Mouse (Mus musculus): ENCODE measurements around the gene Fam184b.

Gene Fam184b

DNA sequence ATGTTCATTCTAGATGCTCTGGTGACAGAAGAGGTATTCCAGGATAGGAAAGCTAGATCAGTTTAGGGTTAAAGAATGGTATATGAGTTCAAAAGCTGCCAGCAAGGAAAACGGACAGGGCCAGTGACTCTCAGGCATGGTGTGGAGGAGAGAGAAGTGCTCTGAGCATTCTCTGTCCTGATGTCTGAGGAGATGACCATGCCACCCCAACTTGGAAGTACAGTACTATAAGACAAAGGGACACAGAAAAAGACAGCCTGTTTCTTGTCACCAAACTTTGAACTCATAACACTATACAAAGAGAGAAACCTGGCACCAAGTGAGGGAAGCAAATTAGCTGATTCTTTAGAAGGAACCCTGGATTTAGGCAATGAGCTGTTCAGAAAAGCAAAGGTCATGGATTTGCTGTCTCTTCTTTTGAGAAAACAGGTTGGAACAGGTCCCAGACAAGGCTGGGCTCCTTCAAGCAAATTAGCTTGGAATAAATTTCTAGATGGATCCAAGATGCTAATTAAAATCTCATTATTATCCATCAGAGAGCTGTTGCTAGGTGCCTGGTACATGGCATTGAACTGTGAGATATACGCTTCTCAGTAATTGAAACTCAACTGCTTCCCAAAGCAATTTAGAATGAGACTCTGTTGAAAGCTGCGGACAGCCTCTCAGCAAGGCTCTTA lies 43.9 kb downstream of the Fam184b start:
- DNase-seq (ENCODE audit: low read depth, low spot score), result no peak

DNA sequence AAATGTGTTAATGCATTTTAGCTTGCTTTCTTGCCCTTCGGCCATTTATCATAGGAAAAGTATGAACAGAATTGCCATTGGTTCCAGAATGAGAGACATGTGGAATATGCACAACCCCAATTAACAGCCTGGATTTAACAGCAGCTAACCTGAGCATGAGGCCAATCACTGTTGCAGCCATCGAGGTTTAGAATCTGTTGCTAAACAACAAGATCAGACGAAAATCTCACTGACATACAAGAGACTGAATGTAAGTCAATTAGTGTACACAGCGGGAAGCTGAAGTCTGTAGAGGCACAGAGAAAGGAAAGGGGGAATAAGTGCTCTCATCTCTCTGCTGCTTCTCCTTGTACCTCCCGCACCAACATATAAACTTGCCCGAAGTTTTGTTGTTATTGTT lies 46.1 kb downstream of the Fam184b start:
- no peak for DNase-seq (ENCODE audit: low read depth, low spot score)

DNA sequence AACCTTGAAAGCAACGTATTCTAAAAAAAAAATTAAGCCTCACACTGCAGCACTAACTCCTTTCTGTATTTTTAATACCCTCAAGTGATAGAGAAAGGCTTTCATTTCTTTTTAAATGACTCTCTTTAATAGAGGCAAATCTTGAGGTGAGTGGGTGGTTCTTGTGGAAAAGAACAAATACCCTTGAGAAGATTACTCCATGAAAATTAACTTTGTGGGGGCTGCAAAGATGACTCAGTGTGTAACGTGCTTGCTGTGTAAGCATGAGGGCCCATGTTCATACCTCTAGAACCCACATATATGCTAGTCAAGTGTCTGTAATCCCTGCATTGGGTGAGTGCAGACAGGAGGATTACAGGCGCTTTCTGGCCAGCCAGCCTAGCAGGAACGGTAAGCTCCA lies 49.3 kb downstream of the Fam184b start:
- no peak for DNase-seq (ENCODE audit: low read depth, low spot score)

DNA sequence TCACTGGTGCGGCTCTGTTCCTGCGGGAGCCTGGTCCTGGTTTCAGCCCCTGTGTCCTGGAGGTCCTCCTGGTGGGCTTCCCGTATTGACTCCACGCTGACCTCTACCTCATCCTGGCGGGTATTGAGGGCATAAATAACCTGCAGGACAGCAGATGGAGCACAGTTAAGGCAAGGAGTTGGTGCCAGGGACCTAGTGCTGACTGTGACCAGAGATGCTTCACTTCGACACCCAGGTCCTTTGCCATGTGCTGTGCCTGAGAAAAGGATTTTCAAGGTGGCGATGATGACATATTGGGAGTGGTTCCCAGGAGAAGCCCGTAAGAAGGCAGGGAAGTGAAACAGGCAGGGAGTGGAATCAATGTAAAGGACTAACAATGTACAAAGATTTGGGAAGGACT lies 54.8 kb downstream of the Fam184b start:
- no peak for DNase-seq (ENCODE audit: low read depth, low spot score)

DNA sequence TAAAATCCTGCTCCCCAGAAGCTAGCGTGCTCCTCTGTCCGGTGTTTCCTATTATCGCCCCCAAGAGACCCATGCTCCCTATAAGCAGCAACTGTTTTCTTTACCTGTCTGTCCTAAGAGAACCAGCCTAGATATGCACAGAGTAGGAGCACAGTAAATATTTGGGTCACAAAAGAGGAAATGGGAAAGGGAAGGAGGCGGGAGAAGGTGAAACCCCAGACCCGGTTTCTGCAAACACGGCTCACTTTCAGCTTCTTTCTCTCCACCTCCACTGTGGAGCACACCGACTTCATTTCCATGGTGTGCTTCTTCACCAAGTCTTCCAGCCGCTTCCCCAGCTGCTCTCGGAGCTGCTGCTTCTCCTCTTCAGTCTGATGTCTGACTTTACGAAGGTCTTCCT lies 59.1 kb downstream of the Fam184b start:
- no peak for DNase-seq (ENCODE audit: low read depth, low spot score)

DNA sequence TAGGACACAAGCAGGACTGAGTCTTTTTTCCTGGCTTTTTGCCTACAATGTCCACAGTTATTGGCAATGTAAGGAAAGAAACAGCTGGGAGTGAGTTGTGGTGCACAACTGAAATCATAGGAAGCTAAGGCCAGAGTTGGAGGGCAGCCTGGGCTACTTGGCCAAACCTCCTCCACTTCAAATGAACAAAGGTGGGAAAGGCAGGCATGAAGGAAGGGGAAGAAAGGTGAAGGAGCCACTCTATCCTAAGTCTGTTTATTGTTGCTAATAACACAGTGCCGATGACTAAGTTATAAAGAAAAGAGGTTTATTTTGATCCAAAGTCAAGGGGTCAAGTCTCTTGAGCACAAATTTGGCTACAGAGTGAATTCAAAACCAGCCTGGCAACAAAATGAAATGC lies 62.0 kb downstream of the Fam184b start:
- no peak for DNase-seq (ENCODE audit: low read depth, low spot score)

DNA sequence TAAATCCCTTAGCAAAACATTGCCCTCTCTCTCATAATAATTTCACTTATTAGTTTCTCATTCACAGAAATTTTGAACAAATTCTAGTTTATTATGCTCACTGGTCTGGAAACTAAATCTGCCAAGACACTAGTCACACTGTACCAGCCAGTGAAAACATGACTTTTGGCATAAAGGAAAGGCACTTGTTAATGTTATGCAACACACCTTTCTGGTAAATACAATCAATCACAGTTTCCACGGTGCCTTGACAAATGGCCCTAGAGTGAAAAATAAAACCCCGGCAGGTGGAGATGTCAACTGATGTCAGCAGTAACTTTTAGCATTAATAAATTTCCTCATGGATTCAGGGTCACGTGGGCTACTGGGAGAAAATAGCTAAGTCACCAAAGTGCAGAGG lies 62.7 kb downstream of the Fam184b start:
- no peak for DNase-seq (ENCODE audit: low read depth, low spot score)

DNA sequence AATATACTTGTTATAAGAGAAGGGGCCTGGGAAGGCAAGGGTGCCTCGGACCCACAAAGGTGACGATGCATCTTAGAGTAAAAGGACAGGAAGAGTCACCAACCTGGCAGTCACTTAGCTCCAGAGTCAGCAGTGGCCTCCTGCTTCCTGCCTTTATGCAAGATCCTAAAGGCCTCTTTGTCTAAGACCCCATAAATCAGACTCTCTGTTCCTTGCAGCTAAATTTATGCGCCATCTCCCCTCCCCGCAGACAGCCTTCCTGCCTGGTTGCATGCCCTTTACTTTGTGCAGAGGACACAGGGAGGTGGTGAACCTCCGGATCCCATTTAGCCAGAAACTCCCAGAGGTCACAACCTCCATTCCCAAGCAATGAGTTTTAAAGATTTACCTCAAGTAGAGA lies 66.6 kb downstream of the Fam184b start:
- no peak for DNase-seq (ENCODE audit: low read depth, low spot score)

DNA sequence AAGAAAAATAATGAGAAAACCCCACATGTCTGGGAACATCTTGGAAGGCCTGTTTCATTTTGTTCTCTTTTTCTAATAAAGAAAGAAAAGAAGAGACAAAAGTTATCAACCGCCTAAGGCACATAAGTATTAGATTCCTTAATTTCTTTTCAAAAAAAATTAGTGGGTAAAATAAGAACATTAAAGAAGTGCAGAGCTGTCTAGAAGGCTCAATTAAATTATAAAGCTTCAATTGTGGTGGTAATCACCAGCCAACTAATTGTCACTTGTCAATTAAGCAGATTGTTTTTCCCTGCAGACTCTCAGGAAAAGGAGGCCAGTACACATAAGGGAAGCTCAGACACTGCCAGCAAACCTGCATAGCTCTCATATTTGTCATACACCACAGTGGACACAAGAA lies 73.6 kb downstream of the Fam184b start:
- no peak for DNase-seq (ENCODE audit: low read depth, low spot score)

DNA sequence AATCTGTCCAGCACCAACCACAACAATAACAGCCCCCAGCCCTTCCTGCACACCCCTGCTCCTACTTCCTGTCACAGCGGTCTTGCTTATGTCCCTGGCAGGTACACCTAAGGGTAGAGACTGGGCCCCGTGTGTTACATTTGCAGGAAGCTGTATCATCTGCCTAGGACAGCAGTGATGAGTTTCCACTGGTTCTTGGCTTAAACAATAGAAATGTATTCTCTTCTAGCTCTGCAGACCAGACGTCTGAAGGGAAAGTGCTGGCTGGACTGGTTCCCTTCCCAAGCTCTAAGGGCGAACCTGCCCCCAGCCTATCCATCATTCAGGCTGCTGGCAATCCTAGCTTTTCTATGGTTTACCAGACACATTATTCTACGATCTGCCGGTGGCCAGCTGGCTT lies 75.4 kb downstream of the Fam184b start:
- no peak for DNase-seq (ENCODE audit: low read depth, low spot score)

DNA sequence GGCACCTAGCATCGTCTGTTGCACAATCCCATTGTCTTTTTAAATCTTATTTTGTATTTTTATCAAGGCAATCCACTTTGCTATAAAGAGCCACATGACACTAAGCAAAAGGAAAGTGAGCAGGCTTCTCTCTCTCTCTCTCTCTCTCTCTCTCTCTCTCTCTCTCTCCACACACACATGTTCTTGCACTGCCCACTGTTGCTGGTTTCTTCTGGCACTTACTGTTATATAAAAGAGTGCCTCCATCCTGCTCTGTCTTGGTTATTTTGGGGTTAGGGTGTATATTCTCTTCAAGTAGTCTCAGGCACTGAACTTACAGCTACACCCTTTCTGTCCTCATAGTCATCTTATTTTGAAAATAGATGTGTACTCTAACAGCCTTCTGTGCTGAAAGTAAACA lies 89.8 kb downstream of the Fam184b start:
- no peak for DNase-seq (ENCODE audit: low read depth, low spot score)

DNA sequence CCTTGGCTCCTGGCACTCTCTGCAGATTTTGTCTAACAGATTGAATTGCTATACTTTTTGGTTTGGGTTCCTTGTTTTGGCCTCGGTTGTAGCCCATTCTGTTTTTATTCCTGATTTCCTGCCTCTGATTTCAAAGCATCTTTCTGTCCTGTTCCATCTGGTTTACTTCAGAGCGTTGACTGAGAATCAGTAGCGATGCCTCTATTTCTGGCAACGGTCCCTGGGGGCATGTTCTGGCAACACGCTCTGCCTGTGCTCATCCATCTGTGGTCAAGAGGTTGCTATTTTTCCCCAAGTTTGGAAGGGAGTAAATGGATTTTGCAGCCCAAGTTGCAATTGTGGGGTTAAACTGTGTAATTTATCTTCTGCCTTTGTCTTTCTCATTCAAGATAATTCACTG lies 96.0 kb downstream of the Fam184b start:
- no peak for DNase-seq (ENCODE audit: low read depth, low spot score)

DNA sequence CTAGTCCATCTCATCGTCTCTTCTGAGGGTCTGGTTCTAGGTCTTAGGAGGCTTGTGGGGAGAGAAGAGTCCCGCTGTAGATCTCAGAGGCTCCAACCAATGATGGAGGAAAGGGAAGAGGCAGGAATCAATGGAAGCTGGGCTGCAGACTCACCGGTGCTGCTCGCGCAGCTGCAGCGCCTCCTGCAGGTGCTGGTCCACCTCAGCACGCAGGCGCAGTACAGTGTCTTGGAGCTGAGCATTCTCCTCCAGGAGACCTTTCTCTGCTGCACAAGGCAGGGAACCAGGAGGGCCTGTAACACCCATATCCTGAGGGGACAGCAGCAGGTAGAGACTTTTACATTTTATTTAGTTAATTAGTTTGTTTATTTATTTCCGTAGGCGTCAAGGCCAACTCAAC lies 99.9 kb downstream of the Fam184b start:
- no peak for DNase-seq (ENCODE audit: low read depth, low spot score)

DNA sequence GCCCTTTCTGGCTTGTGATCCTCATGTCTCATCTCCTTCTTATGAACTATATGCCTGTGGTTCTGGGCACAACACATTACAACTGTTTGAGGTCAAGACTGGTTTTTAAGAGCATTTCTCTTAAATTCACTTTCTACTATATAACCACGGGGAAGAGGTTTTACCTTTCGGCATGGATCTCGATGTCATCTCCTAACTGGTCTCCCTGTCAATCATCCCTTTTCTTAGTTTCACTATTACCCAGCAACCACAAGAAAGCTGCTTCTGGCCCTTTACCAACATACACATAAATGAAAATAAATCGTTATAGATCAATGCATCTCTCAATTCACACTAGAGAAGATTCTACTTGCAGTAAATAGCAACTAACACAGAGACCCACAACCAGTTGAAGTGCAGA lies 104.2 kb downstream of the Fam184b start:
- DNase-seq (ENCODE audit: low read depth, low spot score), result no peak

DNA sequence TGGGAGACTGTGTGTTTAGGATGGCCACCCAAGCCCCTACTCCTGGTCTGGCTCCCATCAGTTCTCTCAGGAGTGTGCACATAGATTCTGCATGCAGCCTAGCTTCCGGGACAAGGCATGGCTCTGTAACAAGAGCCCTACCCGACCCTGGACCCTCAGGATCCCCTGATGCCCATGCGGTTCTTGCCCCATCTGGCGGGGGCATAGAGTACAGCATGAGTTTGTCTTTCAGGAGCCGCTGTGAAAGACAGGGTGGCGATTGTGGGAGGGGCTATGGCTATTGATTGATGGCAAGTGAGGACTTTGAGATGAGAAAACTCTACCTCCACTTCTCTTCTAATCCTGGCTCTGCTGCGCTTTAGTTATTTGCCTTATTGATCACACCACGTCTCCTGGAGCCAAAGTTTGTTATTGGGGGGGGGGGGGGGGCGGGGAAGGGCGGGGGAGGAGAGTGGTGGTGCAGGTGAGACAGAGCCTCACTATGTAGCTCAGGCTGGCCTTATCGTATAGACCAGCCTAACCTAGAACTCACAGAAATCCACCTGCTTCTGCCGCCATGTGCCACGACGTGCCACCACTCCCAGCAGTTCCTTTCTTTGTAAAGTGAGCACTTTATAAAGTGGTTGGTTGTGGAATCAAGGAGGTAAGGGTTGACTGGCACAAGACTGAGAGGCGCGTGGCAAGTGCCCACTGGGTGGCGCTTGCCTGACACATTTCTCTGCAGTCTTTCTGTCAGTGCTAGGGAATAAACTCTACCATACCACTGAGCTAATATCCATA lies 104.9 kb downstream of the Fam184b start:
- DNase-seq (ENCODE audit: low read depth, low spot score), result peak; percentile 81

DNA sequence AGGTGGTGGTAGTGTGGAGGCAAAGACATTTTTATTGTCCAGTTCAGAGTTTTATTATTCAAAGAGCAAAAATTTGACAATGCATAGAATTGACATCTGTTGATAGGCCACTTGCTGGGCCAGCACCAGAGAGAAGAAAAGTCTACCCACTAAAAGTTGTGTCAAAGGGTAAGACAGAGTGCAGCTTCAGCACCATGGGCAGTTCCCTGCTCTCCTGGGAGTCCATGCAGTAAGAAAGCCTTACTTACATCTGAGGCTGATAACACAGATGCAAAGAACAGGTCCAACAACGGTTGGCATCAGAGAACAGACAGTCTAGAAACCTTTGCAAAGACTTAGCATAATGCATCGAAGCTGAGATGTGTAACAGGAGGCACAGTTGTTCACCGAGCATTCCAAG lies 109.7 kb downstream of the Fam184b start:
- DNase-seq (ENCODE audit: low read depth, low spot score), result no peak

DNA sequence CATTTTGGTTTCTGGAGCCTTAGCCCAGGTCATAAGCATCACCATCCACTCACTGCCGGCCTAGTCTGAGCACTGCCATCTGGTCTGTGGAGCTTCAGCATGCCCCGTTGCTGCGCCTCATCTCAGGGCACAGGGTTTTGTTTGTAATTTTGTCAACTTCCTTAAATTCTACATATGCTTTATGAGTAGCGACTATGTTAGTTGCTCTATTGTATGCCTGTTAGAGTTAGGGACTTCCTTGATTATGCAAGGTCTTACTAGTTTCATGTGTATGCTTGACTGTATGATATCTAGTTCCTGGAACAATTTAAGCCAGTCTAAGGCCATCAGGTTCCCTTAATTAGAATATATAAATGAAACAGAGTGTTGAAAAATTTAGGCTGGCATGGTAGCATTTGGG lies 113.1 kb downstream of the Fam184b start:
- no peak for DNase-seq (ENCODE audit: low read depth, low spot score)

DNA sequence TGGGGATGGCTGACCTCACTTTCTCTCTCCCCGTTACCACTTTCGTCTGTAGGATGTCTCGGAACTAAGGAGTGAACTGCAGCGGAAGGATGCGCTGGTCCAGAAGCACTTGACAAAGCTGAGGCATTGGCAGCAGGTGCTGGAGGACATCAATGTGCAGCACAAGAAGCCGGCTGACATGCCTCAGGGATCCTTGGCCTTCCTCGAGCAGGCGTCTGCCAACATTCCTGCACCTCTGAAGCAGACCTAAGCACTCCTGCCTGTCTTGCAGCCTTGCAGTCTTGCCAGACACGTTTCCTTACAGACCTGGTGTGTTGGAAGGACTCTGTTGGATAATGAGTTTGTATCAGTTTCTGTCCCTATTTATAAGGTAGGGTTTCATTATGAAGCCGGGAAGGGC lies 114.3 kb downstream of the Fam184b start:
- DNase-seq (ENCODE audit: low read depth, low spot score), result no peak

DNA sequence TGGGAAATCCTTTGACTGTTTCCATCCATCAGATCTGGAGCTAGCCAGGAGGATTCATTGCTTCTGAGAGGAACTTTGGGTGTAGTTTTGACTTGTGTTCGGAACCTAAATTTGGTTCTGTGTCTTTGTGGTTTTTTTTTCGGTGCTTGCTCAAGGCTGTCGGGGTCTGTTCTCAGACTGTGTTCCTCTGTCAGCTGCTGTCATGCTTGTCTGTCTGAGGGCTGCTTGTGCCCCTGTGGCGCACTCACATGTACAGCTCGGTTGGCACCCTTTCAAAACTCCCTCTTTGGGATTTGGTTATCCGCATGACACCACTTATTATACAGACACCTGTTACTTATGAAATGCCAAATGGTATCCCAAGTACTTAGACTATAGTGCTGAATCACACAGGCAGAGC lies 117.8 kb downstream of the Fam184b start:
- DNase-seq (ENCODE audit: low read depth, low spot score), result no peak

DNA sequence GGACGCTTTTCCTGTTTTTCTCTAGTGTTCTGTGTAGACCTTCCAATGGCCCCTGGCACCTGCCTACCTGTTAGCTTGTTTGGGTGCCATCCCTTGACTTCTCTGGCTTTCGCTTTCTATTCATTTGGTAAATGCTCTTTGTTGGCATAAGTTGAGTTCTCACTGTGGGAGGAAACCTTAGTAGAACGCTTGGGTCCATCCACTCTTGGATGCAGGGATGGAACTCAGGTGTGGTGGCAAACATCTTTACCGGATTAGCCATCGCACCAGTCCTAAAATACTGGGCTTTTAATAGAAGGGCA lies 118.7 kb downstream of the Fam184b start:
- DNase-seq (ENCODE audit: low read depth, low spot score), result no peak

DNA sequence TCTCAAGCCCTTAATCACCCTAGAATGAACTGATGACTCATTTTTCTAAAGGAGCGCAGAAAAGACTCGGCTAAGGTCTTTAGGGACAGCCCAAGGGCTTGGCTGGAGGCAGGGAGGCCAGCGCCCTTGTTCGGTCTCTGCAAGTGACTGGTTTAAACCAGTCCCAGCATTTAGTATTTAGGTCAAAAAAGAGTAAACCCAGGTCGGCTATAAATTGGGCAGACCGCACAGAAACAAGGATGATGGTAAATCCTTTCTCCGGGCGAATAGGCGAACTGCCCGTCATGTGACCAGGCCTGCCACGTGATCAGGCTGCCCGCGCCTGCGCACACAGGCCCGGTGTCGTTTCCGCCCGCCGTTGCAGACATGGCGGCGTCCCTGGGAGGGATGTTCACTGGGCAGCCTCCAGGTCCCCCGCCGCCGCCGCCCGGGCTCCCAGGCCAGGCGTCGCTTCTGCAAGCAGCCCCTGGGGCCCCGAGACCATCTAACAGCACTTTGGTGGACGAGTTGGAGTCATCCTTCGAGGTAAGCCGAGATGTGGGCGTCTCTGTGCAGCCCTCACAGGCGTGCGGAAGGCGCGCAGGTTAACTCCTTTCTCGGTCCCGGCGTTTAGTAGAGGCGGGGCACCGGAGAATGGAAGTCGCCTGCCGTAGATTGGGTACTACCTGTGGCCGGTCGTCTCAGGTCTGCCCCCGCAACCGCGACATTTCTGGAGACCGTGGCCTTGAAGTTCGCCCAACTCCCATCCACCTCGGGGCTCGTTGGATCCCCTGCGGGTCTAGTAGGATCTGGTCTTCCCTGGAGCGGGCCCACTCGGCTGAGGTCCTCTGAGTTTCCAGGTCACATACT lies 119.2 kb downstream of the Fam184b start, which contains the start of gene Med28:
TSS of gene Med28 (plus strand) at position 270 of the 849 bp plus-strand sequence.
- peak; percentile 70 for DNase-seq (ENCODE audit: low read depth, low spot score)

DNA sequence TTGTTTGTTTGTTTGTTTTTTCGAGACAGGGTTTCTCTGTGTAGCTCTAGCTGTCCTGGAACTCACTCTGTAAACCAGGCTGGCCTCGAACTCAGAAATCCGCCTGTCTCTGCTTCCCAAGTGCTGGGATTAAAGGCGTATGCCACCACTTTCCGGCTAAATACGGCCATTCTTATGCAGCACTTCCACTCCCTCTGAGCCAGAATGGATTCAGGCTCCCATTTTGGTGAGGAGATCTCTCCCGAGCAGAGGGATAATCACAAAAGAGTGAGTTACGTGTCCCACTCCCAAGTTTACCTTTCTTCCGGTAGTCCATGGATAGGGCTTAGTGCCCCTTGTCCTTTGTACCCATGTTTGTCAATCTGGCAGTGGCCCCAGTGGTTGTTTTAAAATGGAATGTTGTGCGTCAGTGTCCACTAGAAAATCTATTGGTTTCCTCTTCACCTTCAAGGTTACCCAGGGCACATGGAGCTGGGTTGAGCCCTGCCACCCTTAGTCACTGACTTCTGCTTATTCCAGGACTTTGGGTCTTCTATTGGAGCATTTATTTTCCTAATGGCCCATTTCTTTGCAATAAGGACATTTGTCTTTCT lies 124.2 kb downstream of the Fam184b start:
- no peak for DNase-seq (ENCODE audit: low read depth, low spot score)
